Mouse (Mus musculus): ENCODE data around the gene Gm14190. TPM values are rescaled to one million over a fixed set of nuclear protein-coding genes. Genes with fewer than 3 reads are reported as not detected.
"Not testable (repeated sequence)": the region's sequence is repeated elsewhere in the genome, so short reads cannot be mapped to it uniquely, and the experiment has no call there.

The Gm14190 gene
- total and polyA plus RNA-seq, 2 experiments from 2014 or later, result not detected

GRCm38 (mm10) chr11:99665860-99666259 lies 24.7 kb downstream of the Gm14190 start, which contains the start of gene Krtap4-6:
Krtap4-6 (minus strand) TSS chr11:99665960.
- H3K36me3 ChIP-seq (replicated peaks; ENCODE audit: control insufficient read depth, insufficient read depth, low read length), result no peaks in the 10 kb centered on the region
- H3K4me3 ChIP-seq (ENCODE audit: low read depth, low read length), result no peak within 1 kb of the TSS
- H3K4me1 ChIP-seq (ENCODE audit: control insufficient read depth, insufficient read depth), result no peaks in the 10 kb centered on the region
- ATAC-seq (ENCODE audit: insufficient read depth, low read depth) (no peak), DNase-seq (ENCODE audit: low spot score) (no peak)
- H3K9me3 ChIP-seq (replicated peaks; ENCODE audit: control insufficient read depth, low read length), result no peaks in the 10 kb centered on the region
- no peak within 1 kb of the TSS for H3K27ac ChIP-seq (ENCODE audit: low read depth)
- H3K27me3 ChIP-seq (ENCODE audit: control insufficient read depth, insufficient read depth, low read length), result no peaks in the 10 kb centered on the region
- H3K4me2 ChIP-seq (ENCODE audit: low read depth, low read length), result no peak within 1 kb of the TSS
- no peak within 1 kb of the TSS for H3K9ac ChIP-seq (replicated peaks; ENCODE audit: low read depth, low read length)
- TF ChIP-seq CTCF (IDR thresholded peaks at IDR 0.05; ENCODE audit: low read depth), result no peak
- no peak for TF ChIP-seq EP300 (IDR thresholded peaks at IDR 0.05; ENCODE audit: low read depth)

- no peak for DNase-seq (ENCODE audit: low spot score)
Measured at GRCm38 (mm10) chr11:99662802-99663201, 27.7 kb downstream of the Gm14190 start.

GRCm38 (mm10) chr11:99659256-99659655 lies 31.3 kb downstream of the Gm14190 start:
- no peak overlapping the region for H3K4me3 ChIP-seq (ENCODE audit: low read depth, low read length)
- no peak for DNase-seq (ENCODE audit: low spot score)
- no peak overlapping the region for H3K9ac ChIP-seq (replicated peaks; ENCODE audit: low read depth, low read length)
- H3K27me3 ChIP-seq (ENCODE audit: control insufficient read depth, insufficient read depth, low read length), result no peaks in the 10 kb centered on the region
- 72% methylated on average over 4 of the region's 4 CpGs for WGBS
- H3K4me1 ChIP-seq (ENCODE audit: control insufficient read depth, insufficient read depth), result no peaks in the 10 kb centered on the region
- no peak overlapping the region for H3K27ac ChIP-seq (ENCODE audit: low read depth)
- no peaks in the 10 kb centered on the region for H3K36me3 ChIP-seq (replicated peaks; ENCODE audit: control insufficient read depth, insufficient read depth, low read length)
- no peaks in the 10 kb centered on the region for H3K9me3 ChIP-seq (replicated peaks; ENCODE audit: control insufficient read depth, low read length)
- no peak overlapping the region for H3K4me2 ChIP-seq (ENCODE audit: low read depth, low read length)
- no peak for ATAC-seq (ENCODE audit: insufficient read depth, low read depth)
- TF ChIP-seq CTCF (IDR thresholded peaks at IDR 0.05; ENCODE audit: low read depth), result no peak
- no peak for TF ChIP-seq EP300 (IDR thresholded peaks at IDR 0.05; ENCODE audit: low read depth)

More at GRCm38 (mm10) chr11:99662802-99663201, 27.7 kb downstream of the Gm14190 start:
- TF ChIP-seq CTCF (IDR thresholded peaks at IDR 0.05; ENCODE audit: low read depth) (no peak), EP300 (IDR thresholded peaks at IDR 0.05; ENCODE audit: low read depth) (no peak)
- WGBS, result 84% methylated on average over 10 of the region's 10 CpGs
- no peak overlapping the region for H3K4me2 ChIP-seq (ENCODE audit: low read depth, low read length)
- H3K36me3 ChIP-seq (replicated peaks; ENCODE audit: control insufficient read depth, insufficient read depth, low read length), result no peaks in the 10 kb centered on the region
- ATAC-seq (ENCODE audit: insufficient read depth, low read depth), result no peak
- H3K27me3 ChIP-seq (ENCODE audit: control insufficient read depth, insufficient read depth, low read length), result no peaks in the 10 kb centered on the region
- H3K4me1 ChIP-seq (ENCODE audit: control insufficient read depth, insufficient read depth), result no peaks in the 10 kb centered on the region
- H3K27ac ChIP-seq (ENCODE audit: low read depth), result no peak overlapping the region
- H3K4me3 ChIP-seq (ENCODE audit: low read depth, low read length), result no peak overlapping the region
- H3K9me3 ChIP-seq (replicated peaks; ENCODE audit: control insufficient read depth, low read length), result no peaks in the 10 kb centered on the region
- H3K9ac ChIP-seq (replicated peaks; ENCODE audit: low read depth, low read length), result no peak overlapping the region

GRCm38 (mm10) chr11:99658467-99659010 lies 32.0 kb downstream of the Gm14190 start, which contains the start of gene Gm11563:
Gm11563 (minus strand) TSS chr11:99658960.
- not testable (repeated sequence) for H3K4me3 ChIP-seq (ENCODE audit: low read depth, low read length); H3K36me3 ChIP-seq (replicated peaks; ENCODE audit: control insufficient read depth, insufficient read depth, low read length); H3K4me1 ChIP-seq (ENCODE audit: control insufficient read depth, insufficient read depth); DNase-seq (ENCODE audit: low spot score); H3K27me3 ChIP-seq (ENCODE audit: control insufficient read depth, insufficient read depth, low read length); H3K9me3 ChIP-seq (replicated peaks; ENCODE audit: control insufficient read depth, low read length); H3K4me2 ChIP-seq (ENCODE audit: low read depth, low read length); ATAC-seq (ENCODE audit: insufficient read depth, low read depth); H3K9ac ChIP-seq (replicated peaks; ENCODE audit: low read depth, low read length); H3K27ac ChIP-seq (ENCODE audit: low read depth)
- WGBS, result 61% methylated on average over 10 of the region's 10 CpGs

- WGBS, result 58% methylated on average over 5 of the region's 5 CpGs
- ATAC-seq (ENCODE audit: insufficient read depth, low read depth), result no peak
- Histone ChIP-seq H3K4me1 (ENCODE audit: control insufficient read depth, insufficient read depth) (no peaks in the 10 kb centered on the region), H3K4me3 (ENCODE audit: low read depth, low read length) (no peak overlapping the region), H3K36me3 (replicated peaks; ENCODE audit: control insufficient read depth, insufficient read depth, low read length) (no peaks in the 10 kb centered on the region), H3K9me3 (replicated peaks; ENCODE audit: control insufficient read depth, low read length) (no peaks in the 10 kb centered on the region), H3K27ac (ENCODE audit: low read depth) (no peak overlapping the region), H3K4me2 (ENCODE audit: low read depth, low read length) (no peak overlapping the region), H3K27me3 (ENCODE audit: control insufficient read depth, insufficient read depth, low read length) (no peaks in the 10 kb centered on the region), H3K9ac (replicated peaks; ENCODE audit: low read depth, low read length) (no peak overlapping the region)
- no peak for TF ChIP-seq EP300 (IDR thresholded peaks at IDR 0.05; ENCODE audit: low read depth)
- TF ChIP-seq CTCF (IDR thresholded peaks at IDR 0.05; ENCODE audit: low read depth), result no peak
- DNase-seq (ENCODE audit: low spot score), result no peak
Measured at GRCm38 (mm10) chr11:99657051-99657450, 33.5 kb downstream of the Gm14190 start.

GRCm38 (mm10) chr11:99650136-99650535 lies 40.4 kb downstream of the Gm14190 start, which contains the start of gene Gm11555:
Gm11555 (minus strand) TSS chr11:99650236.
- H3K36me3 ChIP-seq (replicated peaks; ENCODE audit: control insufficient read depth, insufficient read depth, low read length), result no peaks in the 10 kb centered on the region
- no peak for TF ChIP-seq CTCF (IDR thresholded peaks at IDR 0.05; ENCODE audit: low read depth)
- TF ChIP-seq EP300 (IDR thresholded peaks at IDR 0.05; ENCODE audit: low read depth), result no peak
- H3K9me3 ChIP-seq (replicated peaks; ENCODE audit: control insufficient read depth, low read length), result no peaks in the 10 kb centered on the region
- H3K4me3 ChIP-seq (ENCODE audit: low read depth, low read length), result no peak within 1 kb of the TSS
- H3K4me2 ChIP-seq (ENCODE audit: low read depth, low read length), result no peak within 1 kb of the TSS
- WGBS, result 70% methylated on average over 2 of the region's 2 CpGs
- ATAC-seq (ENCODE audit: insufficient read depth, low read depth) (no peak), DNase-seq (ENCODE audit: low spot score) (no peak)
- no peaks in the 10 kb centered on the region for H3K27me3 ChIP-seq (ENCODE audit: control insufficient read depth, insufficient read depth, low read length)
- H3K4me1 ChIP-seq (ENCODE audit: control insufficient read depth, insufficient read depth), result no peaks in the 10 kb centered on the region
- no peak within 1 kb of the TSS for H3K9ac ChIP-seq (replicated peaks; ENCODE audit: low read depth, low read length)
- H3K27ac ChIP-seq (ENCODE audit: low read depth), result no peak within 1 kb of the TSS
